Mouse (Mus musculus) brain, embryonic 14.5 days (tissue): ENCODE results near the gene Mafg.
"Not testable (repeated sequence)": the region's sequence is repeated elsewhere in the genome, so short reads cannot be mapped to it uniquely, and the experiment has no call there.

Experiments used
- CTCF ChIP-seq: fragments of 200-500 bp; IDR thresholded peaks from 2 replicates; pipeline ENCODE4 v1.5.1; 2012; ENCODE audit warnings: inconsistent platforms, mild to moderate bottlenecking, moderate library complexity, borderline replicate concordance; ENCODE audit not compliant: insufficient read depth, insufficient read length; ENCODE audit errors: extremely low read depth
- POLR2A ChIP-seq: fragments of 200-500 bp; IDR thresholded peaks from 2 replicates; pipeline ENCODE4 v1.6.1; 2012; ENCODE audit warnings: mild to moderate bottlenecking, inconsistent platforms, borderline replicate concordance; ENCODE audit not compliant: poor library complexity, insufficient read depth, insufficient read length, severe bottlenecking; ENCODE audit errors: extremely low read depth

GRCm38 (mm10) chr11:120675875-120676274 is 42.5 kb upstream of the Mafg start:
- TF ChIP-seq POLR2A, CTCF: not testable (repeated sequence)
